Mouse (Mus musculus): Measurements from ENCODE around the gene Rnf25. TPM values are rescaled to one million over a fixed set of nuclear protein-coding genes. Genes with fewer than 3 reads are reported as not detected.

Rnf25 gene
- total RNA-seq, 2 experiments from 2014 or later, result 65.8 to 67.2 TPM

Small RNA genes lying within 50 kb of the gene (microRNA-seq; reads per million reads assigned to microRNA genes)
- gene Gm25035, result 0 reads per million in 2 experiments

Other genes with a start within 250 kb of the Rnf25 start
- gene Catip, start 239.3 kb downstream of the Rnf25 start, total RNA-seq (2021), result 1 to 10 TPM; 1.0 to 1.2 TPM
- 1 to 10 TPM; 2.6 to 3.6 TPM for gene Slc11a1, start 226.2 kb downstream of the Rnf25 start, total RNA-seq (2021)
- gene Ctdsp1, start 209.9 kb downstream of the Rnf25 start, total RNA-seq (2021), result 10 to 100 TPM; 25.9 to 28.4 TPM
- gene Vil1, start 192.0 kb downstream of the Rnf25 start, total RNA-seq (2021), result under 1 TPM; 0.10 to 0.33 TPM
- gene Cnot9, start 95.3 kb downstream of the Rnf25 start, total RNA-seq (2021), result 10 to 100 TPM; 26.9 to 29.1 TPM
- gene Plcd4, start 58.5 kb downstream of the Rnf25 start, total RNA-seq (2021), result 10 to 100 TPM; 20.4 to 22.8 TPM
- 10 to 100 TPM; 26.3 to 27.9 TPM for gene Usp37, start 57.1 kb downstream of the Rnf25 start, total RNA-seq (2021)
- gene Zfp142, start 13.2 kb downstream of the Rnf25 start, total RNA-seq (2021), result 10 to 100 TPM; 26.5 to 31.7 TPM
- gene Bcs1l, start 13.1 kb downstream of the Rnf25 start, total RNA-seq (2021), result 10 to 100 TPM; 24.0 to 24.1 TPM
- 1 to 10 TPM; 4.9 to 5.5 TPM for gene Stk36, start within 50 bp of the Rnf25 start, total RNA-seq (2021)
- 10 to 100 TPM; 27.1 to 29.0 TPM for gene Ttll4, start 60.3 kb upstream of the Rnf25 start, total RNA-seq (2021)
- 1 to 10 TPM; 1.5 to 1.7 TPM for gene Cyp27a1, start 112.2 kb upstream of the Rnf25 start, total RNA-seq (2021)
- gene Prkag3, start 147.8 kb upstream of the Rnf25 start, total RNA-seq (2021), result not detected
- under 1 TPM; 0.30 to 0.81 TPM for gene Wnt6, start 170.5 kb upstream of the Rnf25 start, total RNA-seq (2021)
- 1 to 10 TPM; 1.8 to 2.6 TPM for gene Wnt10a, start 190.1 kb upstream of the Rnf25 start, total RNA-seq (2021)